Mouse (Mus musculus) neural tube, embryonic 10.5 days (tissue): ENCODE results near the gene Arid1b.
A peak's percentile ranks its signal among the peaks of the same experiment; 100 is the strongest.

Experiments
- DNase-seq: peaks from one replicate; pipeline ENCODE4 v3.0.0-alpha.2; 2017; ENCODE audit warnings: low spot score; ENCODE audit errors: extremely low spot score

Gene Arid1b

DNA sequence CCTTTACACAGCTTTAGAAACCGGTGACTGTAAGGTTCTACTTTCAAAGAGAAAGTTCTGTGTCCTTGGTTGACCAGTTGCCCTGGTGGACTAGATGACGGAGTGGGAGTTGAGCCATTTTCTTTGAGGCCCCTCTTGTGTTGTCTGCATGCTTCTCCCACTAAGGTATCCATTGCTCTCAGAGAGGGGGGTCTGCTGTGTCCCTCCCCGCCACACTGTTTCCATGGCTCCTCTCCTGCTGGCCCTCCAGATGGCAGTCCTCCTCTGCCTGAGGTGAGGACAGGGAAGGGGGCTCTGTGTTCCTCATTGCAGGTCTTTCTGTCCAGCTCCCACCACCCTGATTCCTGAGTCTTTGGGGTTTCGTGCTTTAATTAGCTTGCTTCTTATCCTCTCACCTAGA lies 62.5 kb downstream of the Arid1b start:
- no peak for DNase-seq

DNA sequence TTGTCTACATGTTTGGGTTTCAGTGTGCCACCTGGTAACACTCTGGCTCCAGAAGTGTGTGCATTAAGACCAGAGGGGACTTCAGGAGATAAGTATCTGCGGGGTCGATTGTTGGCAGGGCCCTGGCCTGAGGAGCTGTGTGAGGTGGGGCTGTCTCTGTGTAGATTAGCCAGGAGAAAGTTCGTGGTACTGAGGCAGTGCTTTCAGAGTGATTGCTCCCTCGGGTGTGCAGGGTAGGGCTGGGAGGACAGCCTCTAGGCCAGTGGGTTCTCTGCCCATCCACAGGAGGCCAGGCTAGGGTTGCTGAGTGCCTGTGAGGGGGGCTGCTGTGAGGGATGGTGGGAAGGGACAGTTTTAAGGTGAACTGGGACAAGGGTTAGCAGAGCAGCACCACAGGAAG lies 63.2 kb downstream of the Arid1b start:
- no peak for DNase-seq

DNA sequence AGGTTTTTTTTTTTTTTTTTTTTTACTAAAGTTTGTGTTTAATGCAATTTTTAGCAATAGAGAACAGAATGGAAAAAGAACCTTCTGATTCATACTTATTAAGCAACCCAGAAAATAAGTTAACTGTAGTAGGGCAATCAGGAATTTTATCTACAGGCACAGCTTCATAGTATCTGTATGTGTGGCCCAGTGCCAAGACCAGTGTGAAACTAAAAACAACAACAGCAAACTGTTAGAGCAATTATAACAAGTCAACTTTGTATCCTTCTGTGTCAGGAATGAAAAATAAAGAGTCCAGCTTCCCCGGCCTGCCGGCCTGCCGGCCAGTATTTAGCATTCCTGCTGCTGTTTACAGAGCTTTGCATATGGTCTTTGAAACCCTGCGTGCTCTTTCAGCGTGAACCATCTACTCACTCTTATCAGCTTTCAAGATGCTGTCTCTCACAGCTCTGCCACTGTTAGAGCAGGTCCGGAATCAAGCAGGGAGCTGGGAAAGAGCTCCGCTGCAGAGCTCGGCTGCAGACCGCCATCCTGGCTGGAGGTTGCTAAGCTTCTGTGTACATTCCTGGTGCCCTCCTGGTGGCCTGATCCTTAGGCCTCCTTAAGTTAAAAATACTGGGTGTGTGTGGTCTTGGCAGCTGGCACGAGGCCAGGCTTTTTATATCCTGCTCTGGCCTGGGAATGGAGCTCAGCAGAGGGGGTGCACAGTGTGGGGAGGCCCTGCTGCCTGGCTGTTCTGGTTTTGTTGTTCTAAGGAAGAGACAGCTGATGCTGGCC lies 64.0 kb downstream of the Arid1b start:
- peak; percentile 46 for DNase-seq

DNA sequence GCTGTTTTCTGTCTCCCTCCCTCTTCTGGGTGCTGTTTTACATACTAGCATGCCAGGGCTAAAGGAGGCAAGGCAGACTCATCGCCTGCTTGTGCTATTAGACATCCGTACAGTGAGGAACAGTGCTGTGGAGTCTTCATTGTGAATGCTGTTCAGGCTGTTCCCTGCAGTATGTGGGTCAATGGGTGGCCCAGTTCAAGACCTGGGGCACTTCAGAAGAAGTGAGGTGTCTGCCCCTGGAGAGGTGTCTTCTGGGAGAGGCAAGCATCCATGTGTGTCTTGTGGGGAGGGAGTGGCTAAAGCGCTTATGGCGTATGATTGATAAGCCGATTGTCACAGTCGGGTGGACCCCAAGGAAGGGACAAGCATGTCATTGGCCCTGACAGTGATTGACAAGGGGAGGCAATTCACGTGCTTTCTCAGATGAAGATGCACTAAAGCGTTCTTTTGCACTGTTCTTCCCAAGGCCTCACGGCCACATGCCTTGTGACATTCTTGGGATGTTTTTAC lies 65.0 kb downstream of the Arid1b start:
- no peak for DNase-seq

DNA sequence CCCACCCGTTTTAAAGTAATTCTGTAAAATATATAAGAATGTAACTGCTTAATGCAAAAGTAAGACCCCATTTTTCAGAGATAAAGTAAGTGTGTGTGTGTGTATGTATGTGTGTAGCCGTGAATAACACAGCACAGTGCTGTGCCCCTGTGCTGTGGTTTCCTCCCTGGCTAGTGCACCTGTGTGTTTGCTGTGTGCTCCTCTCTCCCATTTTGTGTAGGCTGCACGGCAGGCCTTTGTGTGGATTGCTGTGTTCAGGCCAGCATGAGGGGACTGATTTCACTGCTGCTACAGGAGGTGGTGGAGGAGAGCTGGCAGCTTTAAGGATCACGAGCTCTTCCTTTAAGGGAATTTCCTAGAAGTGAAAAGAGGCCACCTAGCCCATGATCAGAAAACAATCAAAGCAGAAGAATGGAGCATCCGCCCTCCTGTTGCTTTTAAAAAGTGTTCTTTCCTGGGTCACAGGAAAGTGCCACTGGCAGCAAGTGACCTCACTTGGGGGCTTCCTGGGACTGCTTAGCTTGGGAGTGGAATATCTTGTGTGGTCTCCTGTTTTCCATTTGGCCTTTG lies 66.5 kb downstream of the Arid1b start:
- DNase-seq: no peak

DNA sequence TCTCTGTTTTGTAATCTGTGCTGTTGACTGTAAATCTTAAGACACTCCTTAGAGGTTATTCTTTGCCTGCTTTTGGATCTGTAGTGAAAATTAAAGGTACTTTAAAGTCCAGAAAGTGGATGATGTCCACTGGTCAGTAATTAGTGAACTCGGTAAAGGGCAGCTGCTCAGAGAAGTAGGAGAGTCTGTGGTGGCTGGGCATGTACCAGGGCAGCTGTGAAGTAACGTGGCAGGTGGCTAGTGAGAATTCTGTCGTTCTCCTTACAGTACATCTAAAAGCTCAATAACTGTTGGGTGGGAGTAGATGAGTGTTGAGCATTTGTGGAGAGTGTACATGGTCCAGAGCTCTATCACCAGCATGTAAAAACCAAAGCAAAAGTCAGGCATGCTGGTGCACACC lies 67.1 kb downstream of the Arid1b start:
- no peak for DNase-seq

DNA sequence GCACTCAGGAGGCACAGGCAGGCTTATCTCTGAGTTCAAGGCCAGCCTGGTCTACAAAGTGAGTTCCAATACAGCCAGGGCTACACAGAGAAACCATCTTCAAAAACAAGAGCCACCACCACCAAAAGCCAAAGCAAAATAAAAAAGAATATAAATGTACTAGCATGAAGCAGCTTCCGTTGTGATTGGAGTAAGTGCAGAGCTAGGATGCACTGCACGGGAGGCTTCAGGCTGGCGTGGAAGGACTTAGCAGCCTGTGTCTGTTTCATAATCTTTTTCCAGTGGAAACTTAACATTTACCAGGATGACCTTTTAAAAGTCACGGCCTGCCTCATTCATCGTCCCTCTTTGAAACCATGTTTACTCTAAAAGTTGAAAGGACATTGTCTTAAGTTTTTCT lies 67.5 kb downstream of the Arid1b start:
- DNase-seq: no peak

DNA sequence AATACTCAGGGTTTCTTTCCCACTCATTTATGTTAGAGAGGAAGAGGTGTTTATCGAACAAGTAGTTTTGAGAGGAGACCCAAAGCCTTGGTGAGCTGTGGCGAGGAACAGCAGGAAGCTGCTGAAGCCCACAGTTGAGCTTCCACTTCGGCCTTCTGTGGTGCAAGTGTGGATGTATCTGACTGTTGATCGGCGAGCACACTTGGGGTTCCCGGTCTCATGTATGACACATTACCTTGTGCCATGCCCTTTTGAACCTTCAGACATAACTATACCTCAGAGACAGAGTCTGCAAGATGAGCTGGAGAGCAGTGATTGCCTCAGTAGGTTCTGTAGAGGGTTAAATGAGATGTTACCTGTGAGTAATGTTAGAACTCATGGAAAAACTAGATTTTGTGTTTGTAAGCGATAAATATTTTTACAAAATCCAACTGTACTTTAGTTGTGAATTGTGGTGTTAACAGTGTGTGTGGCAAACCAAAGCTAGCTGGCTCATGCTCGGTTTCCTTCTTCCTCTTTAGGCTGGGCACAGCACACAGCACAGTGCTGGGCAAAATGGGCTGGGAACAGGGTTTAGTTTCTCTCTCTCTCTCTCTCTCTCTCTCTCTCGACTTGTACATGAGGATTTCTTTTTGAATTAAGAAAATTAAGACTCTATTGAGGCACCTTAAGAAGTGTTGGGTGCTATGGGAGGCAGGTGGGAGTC lies 69.5 kb downstream of the Arid1b start:
- no peak for DNase-seq

DNA sequence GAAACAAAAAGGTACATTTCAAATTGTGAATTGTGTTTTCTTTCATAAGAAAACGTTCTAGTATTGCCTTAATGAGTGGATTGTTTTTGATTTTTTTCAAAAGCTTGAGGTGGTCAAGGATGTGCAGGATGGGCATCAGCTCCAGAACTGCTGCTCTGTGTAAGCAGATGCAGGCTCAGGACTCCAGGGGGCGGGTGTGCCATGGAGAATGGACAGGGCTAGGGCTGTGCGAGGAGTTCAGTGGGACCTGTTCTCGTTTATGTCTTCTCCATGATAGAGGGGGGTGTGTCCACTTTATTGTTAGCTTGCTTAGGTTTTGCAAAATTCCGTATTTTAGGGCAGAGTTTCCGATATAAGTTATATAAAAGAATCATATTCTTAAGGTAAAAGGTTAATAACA lies 70.6 kb downstream of the Arid1b start:
- DNase-seq: no peak

DNA sequence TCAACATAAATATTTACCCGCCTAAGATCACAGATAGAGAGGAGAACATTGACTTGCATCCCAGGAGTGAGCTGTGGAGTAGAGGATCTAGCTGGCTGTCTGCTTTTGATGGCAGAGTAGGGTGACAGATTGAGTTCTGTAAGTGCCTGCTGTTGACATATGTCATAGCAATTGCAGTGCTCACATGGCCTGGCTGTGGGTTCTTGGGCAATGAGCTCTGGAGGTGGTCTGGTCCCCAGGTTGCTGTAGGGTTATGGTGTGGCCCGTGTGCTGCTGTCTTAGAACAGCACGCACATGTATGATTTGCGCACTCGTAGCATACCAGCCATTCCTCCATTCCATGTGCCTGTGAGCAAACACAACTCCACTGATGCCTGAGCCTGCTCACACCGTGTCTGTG lies 71.1 kb downstream of the Arid1b start:
- no peak for DNase-seq

DNA sequence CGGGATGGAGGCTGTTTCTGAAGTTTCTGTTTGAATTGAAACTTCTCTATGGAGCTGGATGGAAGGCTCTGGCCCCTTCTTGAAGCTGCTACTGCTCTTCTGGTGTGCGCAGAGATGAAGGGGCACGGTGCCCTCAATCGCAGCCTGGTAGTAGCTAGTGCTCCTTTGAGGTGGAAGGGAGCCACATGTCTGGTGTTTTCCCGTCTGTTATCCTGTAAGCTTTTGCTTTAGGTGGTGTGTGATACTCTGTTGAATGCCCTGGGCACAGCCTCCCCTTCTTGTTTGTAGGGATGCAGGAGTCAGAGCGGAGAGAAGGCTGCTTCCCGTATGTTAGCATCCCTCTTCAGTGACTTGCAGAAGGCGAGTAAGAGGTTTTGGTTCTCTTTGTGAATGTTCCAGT lies 72.7 kb downstream of the Arid1b start:
- DNase-seq: no peak

DNA sequence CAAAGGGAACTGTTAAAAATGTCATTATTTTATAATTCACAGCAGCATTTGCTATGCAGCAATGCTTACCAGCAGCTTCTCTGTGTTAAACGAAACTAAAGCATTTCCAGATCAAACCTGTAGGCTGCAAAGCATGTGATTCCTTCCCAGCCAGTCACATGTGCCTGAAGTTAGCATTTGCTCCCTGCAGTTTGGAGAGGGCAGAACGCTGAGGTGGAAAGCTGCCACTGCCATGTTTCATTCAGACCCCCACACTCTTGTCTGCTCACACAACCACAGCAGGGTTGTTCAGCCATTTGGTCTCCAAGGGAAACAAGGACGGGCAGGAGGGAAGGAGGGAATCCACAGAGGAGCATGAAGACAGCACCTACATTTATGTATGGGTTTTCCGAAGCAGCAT lies 73.1 kb downstream of the Arid1b start:
- DNase-seq: no peak

DNA sequence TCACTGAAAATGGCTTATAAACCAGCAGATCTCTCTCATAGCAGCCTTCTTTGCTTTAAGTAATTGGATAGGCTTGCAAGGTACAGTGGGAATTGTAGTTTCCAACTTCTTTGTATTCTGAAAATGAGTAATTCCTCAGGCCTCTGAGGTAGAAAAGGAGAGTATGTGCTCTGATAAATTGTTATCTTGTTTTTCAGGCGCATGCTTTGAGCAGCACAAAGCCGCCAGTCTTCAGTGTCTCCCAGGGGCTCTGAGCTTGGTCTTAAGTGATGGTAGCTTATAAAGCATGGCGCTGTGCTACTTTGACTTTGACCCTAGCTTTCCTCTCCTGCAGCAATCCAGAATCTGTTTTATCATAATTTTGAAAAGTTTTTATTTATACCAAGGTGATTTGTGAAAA lies 76.3 kb downstream of the Arid1b start:
- DNase-seq: no peak

DNA sequence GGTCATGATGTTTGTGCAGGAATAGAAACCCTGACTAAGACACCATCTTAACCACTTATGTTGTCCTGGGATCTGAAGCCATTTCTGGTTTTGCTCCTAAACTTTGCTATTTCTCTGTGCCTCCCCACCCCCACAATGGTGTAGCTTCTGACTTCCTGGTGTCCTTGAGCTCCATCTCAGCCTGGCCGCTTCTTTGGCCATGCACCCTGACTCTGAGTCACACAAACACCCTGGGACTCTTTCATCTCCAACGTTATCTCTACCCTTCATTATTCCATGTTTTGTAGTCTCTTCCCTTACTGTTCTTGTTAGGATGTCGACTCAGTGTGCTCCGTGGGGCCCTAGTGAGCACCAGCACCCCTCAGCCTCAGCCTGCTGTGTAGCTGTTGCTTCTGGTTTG lies 78.4 kb downstream of the Arid1b start:
- DNase-seq: no peak

DNA sequence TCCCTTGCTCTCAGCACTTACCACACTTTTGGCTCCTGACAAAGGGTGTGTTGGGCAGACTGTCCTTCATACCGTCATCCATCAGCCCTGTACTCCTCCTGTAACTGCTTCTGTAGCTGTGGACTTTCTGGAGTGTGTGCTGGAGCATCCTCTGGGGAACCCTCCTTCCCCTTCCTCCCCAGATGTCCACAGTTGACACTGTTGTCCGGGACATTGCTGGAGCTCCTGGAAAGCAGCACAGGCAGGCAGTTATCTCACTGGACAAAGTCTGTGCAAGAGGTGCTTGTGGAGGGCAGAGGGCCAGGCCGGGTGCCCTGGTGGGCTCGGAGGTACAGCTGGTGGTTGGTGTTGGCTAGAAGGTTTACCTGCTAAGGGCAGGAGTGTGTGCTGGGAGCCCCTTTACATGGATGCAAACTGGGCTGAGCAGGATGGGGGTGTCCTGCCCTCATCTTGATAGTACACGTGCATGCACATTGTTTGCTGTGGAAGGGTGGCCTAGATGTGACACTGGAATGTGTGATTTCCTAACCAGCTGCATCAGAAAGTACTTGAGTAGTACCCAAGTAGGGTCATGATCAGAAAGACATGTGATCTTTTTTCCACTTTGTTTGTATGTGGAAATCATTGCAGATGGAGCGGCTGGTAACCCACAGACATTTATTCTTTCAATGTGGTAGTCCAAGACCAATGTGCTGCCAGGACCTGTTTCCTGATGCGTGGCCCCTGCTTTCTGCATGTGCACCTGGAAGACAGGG lies 80.8 kb downstream of the Arid1b start:
- no peak for DNase-seq

DNA sequence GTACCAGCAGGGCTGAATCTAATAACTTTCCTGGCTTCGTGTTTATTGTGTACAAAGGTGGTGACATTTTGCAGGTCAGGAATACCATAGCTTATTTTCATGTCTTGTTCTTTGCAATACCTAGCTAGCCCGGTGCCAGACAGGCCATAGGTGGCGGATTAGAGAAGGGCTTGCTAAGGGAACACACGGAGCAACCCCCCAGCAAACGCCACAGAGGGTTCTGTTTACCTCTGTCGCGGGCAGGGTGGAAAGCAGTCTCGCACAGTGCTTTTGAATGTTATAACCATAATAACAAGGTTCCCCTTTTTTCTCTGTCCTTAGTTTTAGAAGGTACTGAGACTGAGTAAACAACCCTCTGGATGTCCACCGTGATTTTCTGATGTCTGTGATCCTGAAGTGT lies 83.9 kb downstream of the Arid1b start:
- DNase-seq: no peak

DNA sequence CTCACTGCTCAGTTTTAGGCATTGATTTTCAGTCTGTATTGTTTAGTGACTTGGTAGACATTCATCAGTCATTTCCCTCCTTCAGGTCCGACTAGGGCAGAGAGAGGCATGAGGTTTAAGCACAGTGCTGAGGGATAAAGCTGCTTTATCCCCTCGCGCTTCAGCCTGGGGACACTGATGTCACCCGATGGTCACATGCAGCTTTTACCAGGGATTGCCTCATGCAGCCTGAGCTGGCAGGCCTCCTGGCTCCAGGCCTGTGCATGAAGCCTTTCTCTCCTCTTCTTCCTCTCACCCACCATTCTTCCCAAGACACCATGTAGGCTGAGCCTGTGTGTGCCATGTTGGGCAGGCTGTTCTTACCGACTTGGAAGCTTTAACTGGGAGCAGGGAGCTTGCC lies 84.4 kb downstream of the Arid1b start:
- DNase-seq: no peak

DNA sequence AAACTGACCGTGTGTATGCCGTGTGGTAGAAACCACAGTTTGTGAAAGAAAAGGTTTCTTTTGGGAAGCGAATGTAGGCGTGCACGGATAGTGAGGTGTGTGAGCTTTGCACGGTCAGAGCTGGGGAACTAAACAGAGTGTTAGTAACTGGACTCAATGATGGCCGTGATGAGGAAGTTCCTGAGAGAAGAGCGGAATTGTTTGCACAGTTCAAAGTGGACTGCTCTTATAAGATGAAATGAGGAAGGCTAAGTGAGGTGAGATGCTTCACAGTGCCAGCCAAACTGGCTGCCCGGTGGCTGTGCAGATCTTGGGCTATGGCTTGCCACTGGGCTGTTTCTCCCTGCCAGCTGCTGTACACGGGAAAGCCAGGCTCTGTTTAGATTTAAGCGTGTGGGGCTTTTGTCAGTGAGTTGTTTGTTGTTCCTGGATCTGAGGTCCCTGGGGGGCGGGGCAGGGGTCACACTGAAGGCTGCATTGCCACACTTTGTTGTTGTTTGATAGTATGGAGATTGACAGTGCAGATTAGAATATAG lies 86.8 kb downstream of the Arid1b start:
- DNase-seq: no peak

DNA sequence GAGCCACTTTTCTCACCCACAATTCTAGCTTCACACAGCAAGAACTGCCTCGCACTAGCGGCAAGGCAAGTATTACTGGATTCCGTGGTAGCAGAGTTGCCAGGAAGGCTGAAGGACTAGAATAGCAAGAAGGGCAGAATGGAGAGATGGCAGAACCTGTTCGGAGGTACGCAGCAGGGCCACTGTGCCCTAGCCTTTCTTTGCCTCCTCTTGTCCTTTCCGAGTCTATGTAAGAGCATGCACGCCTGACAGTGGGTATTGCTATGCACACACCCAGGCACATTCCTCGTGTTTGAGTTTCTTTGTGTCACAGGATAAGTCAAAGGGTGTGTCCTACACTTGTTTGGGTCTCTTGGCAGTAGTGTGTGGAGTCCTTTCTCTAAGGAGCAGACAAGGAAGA lies 88.1 kb downstream of the Arid1b start:
- DNase-seq: no peak

DNA sequence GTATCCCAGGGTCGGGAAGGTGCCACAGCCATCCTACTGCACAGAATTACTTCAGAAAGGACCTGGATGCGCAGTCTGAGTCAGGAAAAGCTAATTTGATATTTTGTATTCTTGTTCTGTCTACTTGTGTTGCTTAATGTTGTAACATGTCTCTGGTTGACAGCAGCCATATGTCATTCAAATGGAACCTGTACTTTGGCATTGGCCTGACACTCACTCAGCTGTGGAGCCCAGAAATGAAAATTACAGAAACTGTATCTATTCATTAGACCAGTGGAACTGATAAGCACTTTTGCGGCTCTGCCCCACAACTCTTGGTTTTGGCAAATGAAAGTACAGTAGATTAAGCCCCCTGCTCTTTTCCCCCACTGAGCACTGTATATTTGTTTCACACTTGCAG lies 89.4 kb downstream of the Arid1b start:
- no peak for DNase-seq

DNA sequence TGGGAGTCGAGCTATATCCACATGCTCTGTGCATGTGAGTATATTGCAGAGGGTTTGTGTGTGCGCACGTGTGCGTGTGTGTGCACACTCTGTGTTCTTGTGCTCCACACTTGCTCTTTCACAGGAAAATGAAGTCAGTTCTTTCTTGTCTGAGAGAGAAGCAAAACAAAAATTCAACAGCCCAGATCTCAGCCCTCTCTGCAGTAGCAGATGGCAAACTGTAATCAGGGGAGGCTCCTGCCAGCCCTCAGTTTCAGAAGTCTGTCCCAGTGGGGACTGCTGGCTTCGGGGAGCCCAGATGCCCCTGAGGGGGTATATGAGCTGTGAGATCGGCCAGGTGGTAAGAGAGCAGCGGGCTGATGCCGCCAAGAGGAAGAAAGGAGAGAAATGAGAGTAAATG lies 90.0 kb downstream of the Arid1b start:
- DNase-seq: no peak

DNA sequence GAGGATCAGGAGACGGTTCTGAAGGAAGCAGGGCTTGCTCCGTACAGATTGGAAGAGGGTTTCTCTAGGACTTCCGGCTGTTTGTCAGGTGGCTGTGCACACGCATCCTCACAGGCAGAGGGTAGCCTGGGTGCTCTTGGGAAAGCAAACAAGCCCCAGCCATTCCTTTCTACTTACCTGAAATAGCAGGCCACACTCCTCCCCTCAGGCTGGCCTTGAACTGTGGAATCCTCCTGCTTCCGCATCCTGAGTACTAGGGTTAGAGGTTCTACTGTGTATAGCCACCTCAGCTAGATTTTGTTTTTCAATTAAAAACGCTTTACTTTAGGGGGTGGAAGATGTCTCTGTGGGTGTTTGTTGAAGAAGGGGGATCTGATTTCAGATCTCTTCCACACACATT lies 90.9 kb downstream of the Arid1b start:
- DNase-seq: no peak
